Mouse (Mus musculus): ENCODE measurements at regions not wholly inside any gene's neighbourhood (a gene's known extent, or its start where the extent isn't known, plus 50 kb on each side); places are given as distances from the start of the nearest gene placed in this dataset.

DNA sequence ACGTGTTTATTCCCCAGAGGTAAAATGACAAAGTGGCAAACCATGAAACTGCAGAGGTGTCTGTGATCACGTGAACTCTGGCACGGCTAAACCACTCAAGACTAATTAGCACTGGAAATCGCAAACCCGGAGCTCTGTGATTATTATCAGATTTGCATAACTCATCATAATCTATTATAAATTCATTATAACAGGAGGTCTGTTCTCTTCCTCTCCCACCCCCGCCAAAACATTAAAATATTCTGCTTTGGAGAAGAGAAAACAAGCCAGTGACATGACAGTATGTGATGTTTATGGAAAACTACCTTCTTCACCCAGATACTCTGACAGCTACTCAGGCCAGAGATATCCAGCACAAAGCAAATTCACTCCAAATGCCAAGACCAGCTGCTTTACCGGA lies 195.0 kb downstream of the Rchy1 start:
- no peak for TF ChIP-seq CTCF (IDR thresholded peaks at IDR 0.05; ENCODE audit: control insufficient read depth, insufficient read depth, insufficient read length)
- no peak for TF ChIP-seq MAX (IDR thresholded peaks at IDR 0.05)

Data from C2C12 (cell line).